Mouse (Mus musculus) kidney, postnatal 0 days (tissue): ENCODE measurements around the gene Nktr. TPM values are rescaled to one million over a fixed set of nuclear protein-coding genes. Genes with fewer than 3 reads are reported as not detected.
A peak's percentile ranks its signal among the peaks of the same experiment; 100 is the strongest.

Source experiments
- ATAC-seq: fragments of 200-750 bp; cut with Nextera tagmentation; replicated peaks from 2 replicates; pipeline ENCODE4 v1.8.0; 2017; ENCODE audit warnings: low read depth, moderate number of reproducible peaks, moderate TSS enrichment, moderate library complexity; ENCODE audit not compliant: low FRiP score
- DNase-seq: peaks from one replicate; pipeline ENCODE4 v3.0.0-alpha.2; 2016; ENCODE audit warnings: low spot score
- H3K27ac ChIP-seq: fragments of 300-500 bp; sonication (generic); 2 replicates; pipeline ENCODE4 v1.5.1; 2014; ENCODE audit warnings: mild to moderate bottlenecking
- H3K27me3 ChIP-seq: fragments of 300-500 bp; sonication (generic); 2 replicates; pipeline ENCODE4 v1.6.1; 2014; ENCODE audit warnings: low read length, mixed read lengths; ENCODE audit not compliant: insufficient read depth
- H3K36me3 ChIP-seq: fragments of 300-500 bp; sonication (generic); 2 replicates; pipeline ENCODE4 v1.6.1; 2014; ENCODE audit warnings: low read length, mixed read lengths; ENCODE audit not compliant: insufficient read depth
- H3K4me1 ChIP-seq: fragments of 300-500 bp; sonication (generic); replicated peaks from 2 replicates; pipeline ENCODE4 v1.6.1; 2014; ENCODE audit warnings: antibody characterized with exemption, low read length, mixed read lengths; ENCODE audit not compliant: insufficient read depth
- H3K4me2 ChIP-seq: fragments of 300-500 bp; sonication (generic); 2 replicates; pipeline ENCODE4 v1.6.1; 2014; ENCODE audit warnings: mild to moderate bottlenecking, low read length, moderate library complexity, mixed read lengths
- H3K4me3 ChIP-seq: fragments of 300-500 bp; sonication (generic); replicated peaks from 2 replicates; pipeline ENCODE4 v1.5.1; 2014; ENCODE audit warnings: low read depth, low read length
- H3K9ac ChIP-seq: fragments of 300-500 bp; sonication (generic); 2 replicates; pipeline ENCODE4 v1.6.1; 2014; ENCODE audit warnings: low read depth, low read length
- H3K9me3 ChIP-seq: fragments of 300-500 bp; sonication (generic); replicated peaks from 2 replicates; pipeline ENCODE4 v1.6.1; 2016; ENCODE audit warnings: low read length, inconsistent platforms, mixed read lengths
- CTCF ChIP-seq: IDR thresholded peaks from 2 replicates; pipeline ENCODE4 v1.5.1; 2016; ENCODE audit warnings: antibody characterized with exemption, low read depth, mild to moderate bottlenecking, moderate library complexity
- WGBS: fragments of 180-500 bp; shearing (Covaris S2); extraction: QIAGEN DNeasy Blood & Tissue Kit; methylation state at CpG from one replicate; pipeline ENCODE4 v1.1.7; 2014; 5-methylcytosine and 5-hydroxymethylcytosine counted together
- polyA plus RNA-seq: library from polyadenylated mRNA; unstranded; fragments of >200 nt; fragmentation: Nextera tagmentation; extraction: Ambion mirVana; gene quantifications from 2 replicates; pipeline ENCODE4 v1.2.1, GENCODE M21; 2015

The Nktr gene
- polyA plus RNA-seq, 1 experiment from 2014 or later, result 44.7 TPM

GRCm38 (mm10) chr9:121791757-121792521 is 73.0 kb downstream of the Nktr start, which contains the start of gene Hhatl:
Gene Hhatl (minus strand): TSS chr9:121792507.
- Histone ChIP-seq H3K36me3 (no peaks in the 10 kb centered on the region), H3K9me3 (no peaks in the 10 kb centered on the region), H3K27me3 (no peaks in the 10 kb centered on the region), H3K4me3 (no peak within 1 kb of the TSS), H3K9ac (no peak within 1 kb of the TSS), H3K4me1 (peaks cover 4% of the 10 kb centered on the region; the same call in 1 of the 2 replicates), H3K4me2 (no peak within 1 kb of the TSS), H3K27ac (no peak within 1 kb of the TSS)
- ATAC-seq, result peak; percentile 58
- no peak for TF ChIP-seq CTCF
- no peak for DNase-seq
- WGBS, result 26% methylated on average over 24 of the region's 24 CpGs

GRCm38 (mm10) chr9:121794972-121795539 is 76.1 kb downstream of the Nktr start:
- H3K4me2 ChIP-seq, result no peak overlapping the region
- H3K27ac ChIP-seq, result no peak overlapping the region
- no peaks in the 10 kb centered on the region for H3K36me3 ChIP-seq
- DNase-seq (no peak), ATAC-seq (no peak)
- 48% methylated on average over 1 of the region's 1 CpGs for WGBS
- no peak for TF ChIP-seq CTCF
- peaks cover 4% of the 10 kb centered on the region; the same call in 1 of the 2 replicates for H3K4me1 ChIP-seq
- no peaks in the 10 kb centered on the region for H3K27me3 ChIP-seq
- no peak overlapping the region for H3K9ac ChIP-seq
- H3K9me3 ChIP-seq, result no peaks in the 10 kb centered on the region
- no peak overlapping the region for H3K4me3 ChIP-seq

DNA sequence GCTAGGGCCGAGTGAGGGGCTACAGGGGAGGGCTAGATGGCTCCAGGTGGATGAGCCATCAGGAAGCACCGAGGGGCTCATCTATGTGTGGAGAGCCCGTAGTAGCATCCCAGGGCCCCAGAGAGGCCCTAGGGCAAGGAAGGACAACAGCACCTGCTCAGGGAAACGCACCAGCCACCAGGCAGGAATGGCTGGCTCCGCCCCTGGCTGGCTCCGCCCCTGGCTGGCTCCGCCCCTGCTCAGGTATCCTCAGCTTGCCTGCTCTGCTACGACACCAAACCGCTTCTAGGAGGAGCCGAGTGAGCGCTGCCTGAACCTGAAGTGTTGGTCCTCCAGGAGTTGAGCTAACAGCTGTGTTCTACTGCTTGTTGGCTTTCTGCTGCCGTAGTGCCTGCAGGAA is 78.8 kb downstream of the Nktr start:
- Histone ChIP-seq H3K27me3 (no peaks in the 10 kb centered on the region), H3K9ac (no peak overlapping the region), H3K4me1 (no peaks in the 10 kb centered on the region), H3K4me2 (peak overlapping the region; percentile 16), H3K36me3 (no peaks in the 10 kb centered on the region), H3K9me3 (no peaks in the 10 kb centered on the region), H3K4me3 (no peak overlapping the region), H3K27ac (no peak overlapping the region)
- ATAC-seq (no peak), DNase-seq (no peak)
- TF ChIP-seq CTCF, result no peak
- 15% methylated on average over 12 of the region's 12 CpGs for WGBS

GRCm38 (mm10) chr9:121798887-121799520 is 80.0 kb downstream of the Nktr start:
- no peak overlapping the region for H3K4me3 ChIP-seq
- no peaks in the 10 kb centered on the region for H3K9me3 ChIP-seq
- no peak overlapping the region for H3K27ac ChIP-seq
- no peaks in the 10 kb centered on the region for H3K4me1 ChIP-seq
- ATAC-seq (no peak), DNase-seq (no peak)
- no peak overlapping the region for H3K4me2 ChIP-seq
- H3K9ac ChIP-seq, result no peak overlapping the region
- no peak for TF ChIP-seq CTCF
- H3K36me3 ChIP-seq, result no peaks in the 10 kb centered on the region
- H3K27me3 ChIP-seq, result no peaks in the 10 kb centered on the region
- WGBS, result 47% methylated on average over 6 of the region's 6 CpGs

DNA sequence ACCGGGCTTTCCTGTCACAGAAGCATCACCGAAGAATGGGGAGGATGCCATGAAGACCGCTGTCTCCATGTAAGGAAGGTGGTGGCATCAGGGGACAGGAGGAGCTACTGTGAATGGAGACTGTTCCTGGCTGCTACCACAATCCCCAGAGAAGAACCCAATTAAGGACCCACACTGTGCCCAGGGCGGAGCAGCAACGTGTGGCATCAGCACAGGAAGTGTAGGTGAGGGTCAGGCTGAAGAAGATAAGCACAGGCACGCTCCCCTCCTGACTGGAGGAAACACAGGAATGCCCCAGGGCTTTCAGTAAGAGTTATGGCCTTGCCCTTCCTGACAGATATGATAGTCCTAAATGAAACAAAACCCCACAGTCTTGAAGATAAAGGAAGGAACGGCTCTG is 83.8 kb downstream of the Nktr start:
- Histone ChIP-seq H3K9ac (no peak overlapping the region), H3K27me3 (no peaks in the 10 kb centered on the region), H3K27ac (no peak overlapping the region), H3K4me1 (no peaks in the 10 kb centered on the region), H3K4me3 (no peak overlapping the region), H3K9me3 (no peaks in the 10 kb centered on the region), H3K4me2 (no peak overlapping the region), H3K36me3 (no peaks in the 10 kb centered on the region)
- DNase-seq, result no peak
- 52% methylated on average over 7 of the region's 7 CpGs for WGBS
- no peak for TF ChIP-seq CTCF
- no peak for ATAC-seq

Other genes with a start within 250 kb of the Nktr start
- 13.0 and 14.0 TPM in 2 replicates for gene Cck, start 223.5 kb upstream of the Nktr start, polyA plus RNA-seq
- gene Lyzl4, start 77.1 kb upstream of the Nktr start, polyA plus RNA-seq, result 0.28 TPM in 1 of 2 replicates, not detected in the other
- 0.13 and 0.17 TPM in 2 replicates for gene Vipr1, start 76.5 kb upstream of the Nktr start, polyA plus RNA-seq
- gene Sec22c, start 13.7 kb upstream of the Nktr start, polyA plus RNA-seq, result 7.4 and 8.1 TPM in 2 replicates
- 176 and 194 TPM in 2 replicates for gene Ss18l2, start 8.8 kb upstream of the Nktr start, polyA plus RNA-seq
- 13.6 and 14.4 TPM in 2 replicates for gene Zfp651, start 40.2 kb downstream of the Nktr start, polyA plus RNA-seq
- 0.13 TPM in 1 of 2 replicates, not detected in the other for gene Klhl40, start 58.4 kb downstream of the Nktr start, polyA plus RNA-seq
- 0.11 and 0.42 TPM in 2 replicates for gene Hhatl, start 73.3 kb downstream of the Nktr start, polyA plus RNA-seq
- 0.23 and 0.25 TPM in 2 replicates for gene Ccdc13, start 120.3 kb downstream of the Nktr start, polyA plus RNA-seq
- gene Higd1a, start 139.2 kb downstream of the Nktr start, polyA plus RNA-seq, result 148 and 151 TPM in 2 replicates
- gene Ackr2, start 179.2 kb downstream of the Nktr start, polyA plus RNA-seq, result 0.79 and 0.97 TPM in 2 replicates
- not detected in 2 replicates for gene Cyp8b1, start 197.1 kb downstream of the Nktr start, polyA plus RNA-seq
- gene Fam198a, start 231.8 kb downstream of the Nktr start, polyA plus RNA-seq, result 0.37 and 0.50 TPM in 2 replicates